Mouse (Mus musculus) neural tube, embryonic 10.5 days (tissue): ENCODE results near the gene Pole2.
A peak's percentile ranks its signal among the peaks of the same experiment; 100 is the strongest.

ENCODE experiments used
- DNase-seq: peaks from one replicate; pipeline ENCODE4 v3.0.0-alpha.2; 2017; ENCODE audit warnings: low spot score; ENCODE audit errors: extremely low spot score

Pole2 gene

GRCm38 (mm10) chr12:69210056-69210979 lies 17.7 kb downstream of the Pole2 start:
- no peak for DNase-seq

GRCm38 (mm10) chr12:69208520-69208919 lies 19.5 kb downstream of the Pole2 start:
- no peak for DNase-seq

GRCm38 (mm10) chr12:69207926-69208325 lies 20.1 kb downstream of the Pole2 start:
- DNase-seq = no peak

- DNase-seq = no peak
Observed at GRCm38 (mm10) chr12:69207396-69207795, 20.6 kb downstream of the Pole2 start.

GRCm38 (mm10) chr12:69204052-69204833 lies 23.8 kb downstream of the Pole2 start, which contains the start of gene Gm49384:
Gene Gm49384, minus strand, starts transcription at chr12:69204267.
- no peak for DNase-seq

- no peak for DNase-seq
Observed at GRCm38 (mm10) chr12:69198985-69199384, 29.0 kb downstream of the Pole2 start.

GRCm38 (mm10) chr12:69198164-69198535 lies 29.8 kb downstream of the Pole2 start, which contains the start of gene Dnaaf2:
Gene Dnaaf2, minus strand, starts transcription at chr12:69198429.
- DNase-seq = peak; percentile 77

- peak; percentile 73 for DNase-seq
Observed at GRCm38 (mm10) chr12:69197378-69198163, 30.4 kb downstream of the Pole2 start.

- peak; percentile 78 for DNase-seq
Observed at GRCm38 (mm10) chr12:69196444-69197377, 31.3 kb downstream of the Pole2 start, which contains the start of gene Gm49383. Gene Gm49383, minus strand, starts transcription at chr12:69197104.

- DNase-seq = no peak
Observed at GRCm38 (mm10) chr12:69192637-69193036, 35.4 kb downstream of the Pole2 start.

GRCm38 (mm10) chr12:69191396-69191795 lies 36.6 kb downstream of the Pole2 start:
- no peak for DNase-seq

- DNase-seq = no peak
Observed at GRCm38 (mm10) chr12:69190522-69190921, 37.5 kb downstream of the Pole2 start.

- no peak for DNase-seq
Observed at GRCm38 (mm10) chr12:69190074-69190473, 37.9 kb downstream of the Pole2 start.

GRCm38 (mm10) chr12:69186811-69187471 lies 41.1 kb downstream of the Pole2 start:
- DNase-seq = no peak

GRCm38 (mm10) chr12:69185371-69185770 lies 42.6 kb downstream of the Pole2 start:
- DNase-seq = no peak

GRCm38 (mm10) chr12:69184342-69185295 lies 43.4 kb downstream of the Pole2 start:
- DNase-seq = peak; percentile 62

GRCm38 (mm10) chr12:69183583-69184308 lies 44.2 kb downstream of the Pole2 start, which contains the start of the genes Rpl36al and Mgat2:
Gene Rpl36al, minus strand, starts transcription at chr12:69184083.
Gene Mgat2, plus strand, starts transcription at chr12:69184157.
- peak; percentile 95 for DNase-seq

- no peak for DNase-seq
Observed at GRCm38 (mm10) chr12:69181800-69182199, 46.2 kb downstream of the Pole2 start.
